Mouse (Mus musculus) retina, postnatal 7 days (tissue): ENCODE measurements around the gene Cd101.

Experiments used
- DNase-seq: peaks from one replicate; pipeline ENCODE4 v3.0.0-alpha.2; 2012; ENCODE audit warnings: low read depth, low spot score

The Cd101 gene

DNA sequence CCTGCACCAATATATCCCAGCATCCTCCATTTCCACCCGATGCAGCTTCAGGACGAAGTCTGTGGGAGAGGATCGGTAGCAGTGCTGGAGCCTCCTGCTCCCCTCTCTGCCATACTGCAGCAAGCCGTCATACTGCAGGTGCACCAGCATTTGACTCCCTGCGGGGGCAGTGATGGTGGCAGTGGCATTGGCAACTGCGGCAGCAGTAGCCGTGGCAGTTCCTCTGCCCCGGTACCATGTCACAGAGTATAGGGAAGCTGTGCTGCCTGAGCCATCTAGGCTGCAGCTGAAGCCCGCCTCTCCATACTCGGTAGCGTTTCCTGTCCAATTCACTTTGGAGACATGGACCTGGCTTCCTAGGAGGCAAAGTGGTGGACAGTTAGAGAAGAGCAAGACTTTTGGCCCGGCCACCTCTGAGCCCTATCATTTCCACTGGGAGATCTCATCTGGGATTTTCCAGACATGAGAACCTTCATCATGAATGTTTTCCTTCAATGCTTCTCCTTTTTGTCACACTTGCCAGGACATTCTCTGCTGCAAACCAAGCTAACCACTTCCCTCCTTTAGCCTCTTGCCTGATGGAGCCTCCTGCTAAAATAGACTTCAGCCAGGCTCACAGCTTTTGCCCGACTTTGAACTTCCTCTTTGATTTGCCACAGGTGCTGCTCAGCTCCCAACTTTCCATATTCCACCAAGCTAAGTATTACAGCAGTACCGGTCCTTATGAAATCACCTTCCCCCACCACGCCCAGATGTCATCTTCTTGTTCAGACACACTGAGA, 25.6 kb downstream of the Cd101 start:
- DNase-seq = no peak

DNA sequence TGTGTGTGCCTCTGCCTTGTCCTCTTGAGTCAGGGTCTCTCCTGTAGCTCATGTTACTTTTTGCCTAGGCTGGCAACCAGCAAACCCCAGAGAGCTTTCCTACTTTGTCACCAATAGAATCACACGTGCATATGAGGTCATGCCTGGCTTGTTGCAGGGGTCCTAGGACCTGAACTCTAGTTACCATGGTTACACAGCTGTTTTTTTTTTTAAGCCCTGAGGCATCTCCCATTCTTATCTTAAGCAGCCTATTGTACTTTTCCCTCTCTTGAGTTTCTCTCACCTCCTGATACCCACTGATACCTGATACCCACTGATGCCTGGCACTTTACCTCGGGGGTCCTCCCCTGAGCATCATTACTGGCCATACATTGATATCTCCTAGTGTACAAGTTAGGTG, 29.6 kb downstream of the Cd101 start:
- DNase-seq = no peak

- DNase-seq = peak; percentile 24
Measured at GRCm38 (mm10) chr3:100998904-100999340, 30.4 kb downstream of the Cd101 start.

DNA sequence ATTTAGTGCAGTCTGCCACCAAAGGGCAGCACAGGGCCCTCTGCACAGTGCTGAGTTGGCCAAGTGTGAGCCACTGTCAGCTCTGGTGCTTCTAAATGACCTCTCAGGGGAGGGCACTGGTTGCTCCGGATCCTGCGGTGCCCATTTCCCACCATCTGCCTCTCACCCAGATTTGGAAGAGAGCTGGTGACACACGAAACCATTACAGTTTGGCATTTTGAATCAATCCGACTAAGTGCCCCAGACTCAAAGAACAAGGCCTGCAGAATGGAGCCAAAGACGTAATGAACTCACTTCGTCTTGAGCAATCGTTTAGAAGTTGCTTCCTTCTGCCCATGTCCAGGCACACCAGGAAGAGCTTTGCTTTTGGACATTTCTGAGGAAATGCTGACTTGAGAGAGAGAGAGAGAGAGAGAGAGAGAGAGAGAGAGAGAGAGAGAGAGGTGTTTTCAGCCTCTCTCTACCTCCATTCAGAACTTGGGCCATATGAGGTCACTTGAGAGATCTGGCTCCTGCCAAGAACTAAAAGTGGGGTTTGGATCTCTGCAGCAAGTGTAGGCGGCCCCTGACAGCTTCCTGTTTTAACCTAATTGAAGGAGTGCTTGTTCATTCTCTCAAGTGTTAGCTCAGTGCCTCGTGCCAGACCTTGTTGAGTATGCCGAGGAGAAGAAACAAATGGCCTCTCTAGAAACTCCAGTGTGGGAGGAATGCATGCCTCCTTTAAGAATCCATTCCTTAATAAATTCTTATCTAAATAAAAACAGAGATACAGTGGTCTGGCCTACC, 31.4 kb downstream of the Cd101 start:
- DNase-seq = no peak

DNA sequence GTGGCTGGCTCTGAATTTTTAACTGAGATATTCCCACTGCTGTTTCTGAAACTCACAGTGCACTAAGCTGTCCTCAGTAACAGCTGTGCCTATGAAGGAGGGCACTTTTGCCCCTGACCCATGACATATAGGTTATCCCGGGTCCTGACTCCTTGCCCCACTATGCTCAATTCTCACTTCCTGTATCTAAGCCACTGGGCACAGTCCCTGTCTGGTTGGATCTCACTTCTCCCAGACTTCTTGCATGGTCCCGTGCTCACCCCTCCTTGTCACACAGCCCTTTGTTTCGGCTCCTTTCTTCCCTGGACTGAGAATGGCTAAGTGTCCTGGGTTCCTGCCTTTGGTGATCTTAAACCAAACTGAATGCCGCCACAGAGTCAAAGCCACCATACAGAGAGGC, 35.1 kb downstream of the Cd101 start:
- no peak for DNase-seq

DNA sequence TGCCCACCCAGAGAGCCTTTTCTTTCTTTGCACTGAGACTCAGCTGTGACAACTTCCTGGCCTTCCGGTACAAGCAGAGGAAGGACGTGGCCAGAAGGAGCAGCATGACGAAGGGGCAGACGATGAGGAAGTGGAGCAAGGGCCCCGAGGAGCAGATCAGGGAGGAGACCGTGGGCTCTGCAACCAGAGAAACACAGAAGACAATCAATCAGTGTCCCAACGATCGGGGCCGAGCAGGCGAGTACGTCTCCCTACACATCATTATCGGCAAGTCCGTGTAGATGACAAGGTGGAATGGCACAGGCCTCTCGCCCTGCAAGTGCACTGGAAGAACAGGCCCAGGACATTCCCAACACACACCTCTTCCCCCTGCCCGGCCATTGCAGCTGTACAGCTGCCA, 35.6 kb downstream of the Cd101 start:
- no peak for DNase-seq

DNA sequence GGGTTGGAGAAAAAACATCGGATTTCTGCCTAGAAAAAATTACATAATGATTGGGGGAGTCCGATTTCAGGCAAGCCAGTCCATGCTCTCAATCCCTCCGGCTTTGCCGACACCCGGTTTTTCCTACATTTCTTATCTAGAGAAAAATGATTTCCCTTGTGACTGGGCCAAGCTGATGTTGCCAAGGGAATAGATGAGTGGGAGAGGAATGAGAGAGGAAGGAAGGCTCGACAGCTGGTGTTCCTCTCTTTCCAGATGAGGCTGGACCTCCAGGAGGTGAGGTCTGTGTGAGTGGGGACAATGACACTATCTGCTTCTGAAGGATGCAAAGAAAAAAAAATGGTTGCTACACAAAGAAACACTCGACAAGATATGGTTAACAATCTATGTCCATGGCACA, 36.2 kb downstream of the Cd101 start:
- DNase-seq = no peak

- no peak for DNase-seq
Measured at GRCm38 (mm10) chr3:100990231-100990630, 39.1 kb downstream of the Cd101 start.

DNA sequence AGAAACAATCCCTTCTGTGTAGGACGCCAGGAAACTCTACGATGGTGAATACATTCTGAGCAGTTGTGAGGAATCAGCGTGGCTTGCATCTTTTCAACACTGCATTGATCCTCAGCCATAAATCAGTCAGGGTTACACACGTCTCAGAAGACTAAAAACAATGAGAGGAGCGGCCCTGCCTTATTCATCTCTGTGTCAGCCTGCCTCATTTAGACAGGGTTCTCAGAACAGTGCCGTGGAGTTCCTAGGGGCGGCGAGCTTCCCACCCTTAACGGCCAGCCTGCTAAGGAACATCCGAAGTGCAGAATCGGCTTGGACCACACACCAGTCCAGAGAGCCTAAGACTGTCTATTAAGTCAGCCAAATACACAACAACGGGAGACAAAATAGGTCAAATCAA, 39.9 kb downstream of the Cd101 start:
- no peak for DNase-seq

- DNase-seq = no peak
Measured at GRCm38 (mm10) chr3:100979290-100979689, 50.1 kb downstream of the Cd101 start.

- DNase-seq = peak; percentile 35
Measured at GRCm38 (mm10) chr3:100973906-100974305, 55.5 kb downstream of the Cd101 start.

- DNase-seq = peak; percentile 88
Measured at GRCm38 (mm10) chr3:100969176-100969917, 60.0 kb downstream of the Cd101 start, which contains the start of gene Ttf2. Gene Ttf2 (minus strand): TSS chr3:100969663.

GRCm38 (mm10) chr3:100963849-100964542, 65.4 kb downstream of the Cd101 start:
- DNase-seq = peak; percentile 20

DNA sequence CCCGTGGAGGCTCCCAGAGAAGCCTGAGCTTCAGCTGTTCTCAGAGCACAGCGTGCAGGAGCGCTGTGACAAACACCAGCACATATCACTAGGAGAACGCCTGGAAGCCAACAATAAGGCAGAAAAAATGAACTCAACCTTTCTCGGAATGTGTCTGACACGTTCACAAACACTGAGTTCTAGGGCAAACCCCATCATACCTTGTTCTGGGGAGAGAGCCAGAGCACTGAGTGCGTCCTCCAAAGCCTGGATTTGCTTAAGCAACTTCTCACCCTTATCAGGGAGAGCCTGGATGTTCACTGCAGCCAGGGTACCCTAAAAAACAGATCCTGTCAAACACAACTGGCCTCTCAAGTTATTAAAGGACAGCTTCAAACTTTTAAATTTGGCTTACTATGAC, 67.9 kb downstream of the Cd101 start:
- no peak for DNase-seq

GRCm38 (mm10) chr3:100961007-100961406, 68.3 kb downstream of the Cd101 start:
- DNase-seq = no peak

DNA sequence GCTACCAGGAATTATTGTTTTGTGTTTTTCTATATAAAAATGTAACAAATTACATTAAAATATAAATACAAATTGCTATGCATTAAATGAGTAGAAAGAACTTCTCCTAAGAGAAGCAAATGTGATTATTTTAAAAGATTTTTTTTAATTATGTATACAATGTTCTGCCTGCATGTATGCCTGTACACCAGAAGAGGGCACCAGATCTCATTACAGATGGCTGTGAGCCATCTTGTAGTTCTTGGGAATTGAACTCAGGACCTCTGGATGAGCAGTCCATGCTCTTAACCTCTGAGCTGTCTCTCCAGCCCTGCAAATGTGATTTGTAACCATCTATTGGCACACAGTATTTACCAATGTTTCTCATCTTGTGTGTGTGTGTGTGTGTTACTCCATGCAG, 74.7 kb downstream of the Cd101 start:
- no peak for DNase-seq

- DNase-seq = no peak
Measured at GRCm38 (mm10) chr3:100951531-100951930, 77.8 kb downstream of the Cd101 start.

DNA sequence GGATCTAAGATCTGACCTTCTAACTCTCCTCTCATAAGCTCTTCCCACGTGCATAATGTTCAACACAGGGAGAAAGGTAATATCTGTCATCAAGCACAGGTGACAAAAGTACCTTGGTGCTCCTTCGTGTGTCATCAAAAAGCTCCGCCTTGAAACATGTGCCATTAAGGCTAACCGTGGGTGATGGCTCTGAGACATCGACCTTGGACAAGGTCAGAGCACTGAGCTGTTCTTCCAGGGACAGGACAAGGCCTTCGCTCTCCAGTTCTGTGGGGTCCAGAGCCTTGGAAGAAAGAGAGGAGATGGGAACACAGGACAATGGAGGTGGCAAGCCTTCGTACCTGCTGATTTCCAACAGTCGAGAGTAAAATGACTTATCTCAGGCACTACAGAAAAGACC, 82.1 kb downstream of the Cd101 start:
- DNase-seq = no peak
